Mouse (Mus musculus) spleen, adult 2 months (tissue): ENCODE measurements around the gene Rcan2. TPM values are rescaled to one million over a fixed set of nuclear protein-coding genes. Genes with fewer than 3 reads are reported as not detected.

ENCODE experiments used
- DNase-seq, 2 experiments: peaks; one replicate each; pipeline versions ENCODE4 v3.0.0 to v3.0.0-alpha.2; 2012 to 2021; ENCODE audit warnings: low spot score in 2 of 2, low read depth in 1 of 2
- H3K27ac ChIP-seq: fragments of 200-500 bp; 2 replicates; pipeline ENCODE4 v1.5.1; 2012; ENCODE audit warnings: low read length, inconsistent platforms; ENCODE audit not compliant: insufficient read depth
- H3K27me3 ChIP-seq: fragments of 200-500 bp; 2 replicates; pipeline ENCODE4 v1.6.1; 2012; ENCODE audit warnings: mild to moderate bottlenecking, moderate library complexity, low read length, inconsistent platforms; ENCODE audit not compliant: control insufficient read depth, insufficient read depth
- H3K36me3 ChIP-seq: fragments of 200-500 bp; 2 replicates; pipeline ENCODE4 v1.6.1; 2012; ENCODE audit warnings: mild to moderate bottlenecking, low read length, inconsistent platforms; ENCODE audit not compliant: control insufficient read depth, insufficient read depth
- H3K4me1 ChIP-seq: fragments of 200-500 bp; 2 replicates; pipeline ENCODE4 v1.6.1; 2011; ENCODE audit warnings: inconsistent platforms; ENCODE audit not compliant: control insufficient read depth, insufficient read depth, insufficient read length
- H3K4me3 ChIP-seq: fragments of 200-500 bp; 2 replicates; pipeline ENCODE4 v1.5.1; 2011; ENCODE audit warnings: mild to moderate bottlenecking, inconsistent platforms; ENCODE audit not compliant: insufficient read depth, insufficient read length; ENCODE audit errors: extremely low read depth
- CTCF ChIP-seq: fragments of 200-500 bp; IDR thresholded peaks from 2 replicates; pipeline ENCODE4 v1.5.1; 2011; ENCODE audit warnings: mild to moderate bottlenecking, inconsistent platforms; ENCODE audit not compliant: insufficient read depth, insufficient read length, insufficient replicate concordance; ENCODE audit errors: extremely low read depth
- POLR2A ChIP-seq: fragments of 200-500 bp; IDR thresholded peaks from 2 replicates; pipeline ENCODE4 v1.6.1; 2011; ENCODE audit warnings: low read depth, low read length, inconsistent platforms
- WGBS: fragments of 180-500 bp; shearing (Covaris S2); methylation state at CpG from one replicate; pipeline ENCODE4 v1.1.7; 2018; 5-methylcytosine and 5-hydroxymethylcytosine counted together
- polyA plus RNA-seq: library from polyadenylated mRNA; depleted of rRNA; stranded (reverse); fragments of >200 nt; gene quantifications from 2 replicates; pipeline ENCODE4 v1.2.3, GENCODE M21; 2012

Rcan2 gene
- polyA plus RNA-seq, 1 experiment: 1.4 TPM

DNA sequence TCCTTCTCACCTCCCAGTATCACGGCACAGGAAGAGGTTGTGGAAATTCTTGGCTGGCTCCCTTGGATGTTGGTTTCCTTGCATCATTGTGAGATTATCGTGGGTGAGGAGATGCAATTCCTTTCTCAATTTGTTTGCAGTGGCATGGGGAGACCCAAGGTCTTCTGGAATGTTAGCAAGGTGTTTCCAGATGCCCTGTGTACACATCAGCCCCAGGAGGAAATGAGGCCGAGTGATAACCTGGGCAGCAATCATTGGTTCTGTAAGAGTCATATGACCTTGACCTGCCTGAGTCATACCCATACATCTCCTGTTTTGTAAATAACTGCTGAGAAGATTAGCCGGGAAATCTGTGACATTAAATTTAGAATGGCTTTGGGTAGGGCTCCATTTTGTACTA lies 10.3 kb downstream of the Rcan2 start:
- Histone ChIP-seq H3K4me3 (no peak overlapping the region), H3K36me3 (no peaks in the 10 kb centered on the region), H3K27me3 (no peaks in the 10 kb centered on the region), H3K4me1 (no peaks in the 10 kb centered on the region), H3K27ac (no peak overlapping the region)
- DNase-seq: no peak
- WGBS: 77% methylated on average over 4 of the region's 4 CpGs
- TF ChIP-seq POLR2A: no peak
- no peak for TF ChIP-seq CTCF

DNA sequence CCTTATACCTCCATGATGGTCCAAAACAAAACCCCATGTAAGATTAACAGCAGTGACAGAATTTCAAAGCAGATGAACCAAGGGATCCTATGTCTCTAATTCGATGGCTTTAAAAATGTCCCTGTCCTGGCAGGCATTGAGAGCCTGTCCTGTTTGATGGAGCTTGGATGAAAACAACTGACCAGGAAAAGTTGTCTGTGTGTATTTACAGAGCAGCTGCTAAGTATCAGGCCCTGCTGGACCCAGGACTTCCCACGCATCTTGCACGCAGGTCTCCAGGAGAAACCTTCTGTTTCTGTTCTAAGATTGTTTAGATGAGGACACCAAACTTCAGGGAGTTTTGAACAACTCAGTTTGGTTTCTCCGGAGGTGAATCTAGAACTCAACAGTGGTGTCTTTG lies 14.2 kb downstream of the Rcan2 start:
- Histone ChIP-seq H3K27ac (no peak overlapping the region), H3K36me3 (no peaks in the 10 kb centered on the region), H3K27me3 (no peaks in the 10 kb centered on the region), H3K4me3 (no peak overlapping the region), H3K4me1 (no peaks in the 10 kb centered on the region)
- DNase-seq: no peak
- WGBS: 94% methylated on average over 4 of the region's 4 CpGs
- TF ChIP-seq CTCF (no peak), POLR2A (no peak)

DNA sequence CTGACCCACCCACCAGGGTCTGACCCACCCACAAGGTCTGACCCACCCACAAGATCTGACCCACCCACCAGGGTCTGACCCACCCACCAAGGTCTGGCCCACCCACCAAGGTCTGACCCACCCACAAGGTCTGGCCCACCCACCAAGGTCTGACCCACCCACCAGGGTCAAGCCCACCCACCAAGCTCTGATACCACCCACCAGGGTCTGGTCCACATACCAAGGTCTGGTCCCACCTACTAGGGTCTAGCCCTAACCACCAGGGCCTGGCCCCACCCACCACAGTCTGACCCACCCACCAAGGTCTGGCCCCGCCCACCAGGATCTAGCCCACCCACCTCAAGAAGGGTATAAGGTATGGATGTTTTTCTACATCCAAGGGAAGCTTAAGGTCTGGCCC lies 15.3 kb downstream of the Rcan2 start:
- 86% methylated on average over 1 of the region's 1 CpGs for WGBS
- no peaks in the 10 kb centered on the region for H3K4me1 ChIP-seq
- no peaks in the 10 kb centered on the region for H3K27me3 ChIP-seq
- no peak overlapping the region for H3K4me3 ChIP-seq
- TF ChIP-seq CTCF (no peak), POLR2A (no peak)
- no peak for DNase-seq
- H3K27ac ChIP-seq: no peak overlapping the region
- H3K36me3 ChIP-seq: no peaks in the 10 kb centered on the region

DNA sequence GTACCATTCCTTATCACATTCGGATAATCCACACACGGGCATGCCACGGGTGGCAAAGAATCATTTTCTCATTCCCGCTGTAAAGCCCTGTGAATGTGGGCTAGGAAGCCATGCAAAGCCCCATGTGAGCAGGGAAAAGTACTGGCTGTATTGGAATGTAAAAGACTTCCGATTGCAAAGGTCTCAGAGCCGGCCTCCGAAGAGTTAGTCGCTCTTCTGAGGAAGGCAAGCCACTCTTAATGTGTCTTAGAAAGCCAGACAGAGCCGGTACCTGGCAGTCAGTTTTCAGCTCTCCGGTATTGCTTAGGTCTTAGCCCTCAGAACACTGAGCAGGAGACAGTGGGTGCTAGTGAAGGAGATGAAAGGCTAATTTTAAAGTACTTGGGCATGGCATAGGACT lies 16.0 kb downstream of the Rcan2 start:
- Histone ChIP-seq H3K36me3 (no peaks in the 10 kb centered on the region), H3K27me3 (no peaks in the 10 kb centered on the region), H3K4me3 (no peak overlapping the region), H3K4me1 (no peaks in the 10 kb centered on the region), H3K27ac (no peak overlapping the region)
- no peak for DNase-seq
- no peak for TF ChIP-seq CTCF
- TF ChIP-seq POLR2A: no peak
- 90% methylated on average over 10 of the region's 10 CpGs for WGBS

DNA sequence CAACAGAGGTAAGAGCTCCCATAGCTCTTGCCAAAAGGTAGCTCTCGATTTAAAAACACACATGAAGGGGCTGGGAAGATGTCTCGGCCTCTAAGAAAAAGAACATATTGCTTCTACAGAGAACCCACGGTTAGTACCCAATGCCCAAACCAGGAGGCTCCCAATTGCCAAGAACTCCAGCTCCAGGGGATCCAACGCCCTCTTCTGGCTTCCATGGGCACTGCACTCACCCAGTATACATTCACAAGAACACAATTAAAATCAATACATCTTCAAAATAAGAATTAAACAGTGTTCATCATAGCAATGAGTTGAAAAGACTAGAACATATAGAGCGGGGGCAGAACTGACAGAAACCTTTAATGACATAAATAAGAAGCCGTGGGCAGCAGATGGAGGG lies 17.2 kb downstream of the Rcan2 start:
- TF ChIP-seq CTCF: no peak
- no peak for TF ChIP-seq POLR2A
- WGBS: 81% methylated on average over 6 of the region's 6 CpGs
- no peaks in the 10 kb centered on the region for H3K36me3 ChIP-seq
- no peak overlapping the region for H3K27ac ChIP-seq
- no peak for DNase-seq
- no peak overlapping the region for H3K4me3 ChIP-seq
- no peaks in the 10 kb centered on the region for H3K27me3 ChIP-seq
- no peaks in the 10 kb centered on the region for H3K4me1 ChIP-seq

DNA sequence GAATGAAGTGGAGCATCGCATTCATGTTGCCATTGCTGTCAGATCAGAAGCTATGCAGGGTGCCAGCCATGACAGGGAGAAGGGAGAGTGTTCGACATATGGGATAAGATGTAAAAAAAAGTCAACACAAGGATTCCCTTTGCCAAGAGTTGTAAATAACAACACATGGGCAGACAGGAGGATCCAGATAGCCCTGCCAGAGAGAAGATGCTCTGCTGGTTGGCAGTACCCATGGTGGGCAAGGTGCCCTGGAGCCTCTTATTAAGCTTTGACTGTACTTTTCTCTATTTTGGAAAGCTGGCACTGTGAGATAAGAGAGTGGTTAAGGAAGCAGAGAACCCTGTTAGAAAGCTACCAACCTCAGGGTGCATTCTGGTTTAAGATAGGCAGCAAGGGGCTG lies 19.8 kb downstream of the Rcan2 start:
- Histone ChIP-seq H3K4me1 (no peaks in the 10 kb centered on the region), H3K36me3 (no peaks in the 10 kb centered on the region), H3K27me3 (no peaks in the 10 kb centered on the region), H3K4me3 (no peak overlapping the region), H3K27ac (no peak overlapping the region)
- WGBS: 89% methylated on average over 2 of the region's 2 CpGs
- no peak for DNase-seq
- no peak for TF ChIP-seq CTCF
- TF ChIP-seq POLR2A: no peak

DNA sequence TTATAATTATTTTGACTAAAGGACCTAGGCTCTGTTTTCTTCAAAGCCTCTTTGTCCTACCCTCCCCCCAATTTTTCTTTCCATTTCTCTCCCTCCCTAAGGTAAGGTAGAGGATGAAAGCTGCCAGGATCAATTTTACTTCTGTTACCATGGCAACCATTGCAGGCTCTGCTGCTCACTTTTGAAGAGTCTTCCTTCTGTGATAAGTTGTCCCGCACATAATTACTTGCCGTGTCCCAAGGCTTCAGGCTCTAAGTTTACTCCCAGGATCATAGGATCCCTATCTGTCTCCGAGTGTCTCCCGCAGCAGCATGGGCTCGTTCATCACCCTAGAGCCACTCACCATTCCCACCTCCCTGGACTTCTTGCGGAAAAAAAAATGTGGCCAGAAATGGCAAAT lies 21.1 kb downstream of the Rcan2 start:
- 93% methylated on average over 6 of the region's 6 CpGs for WGBS
- no peaks in the 10 kb centered on the region for H3K36me3 ChIP-seq
- H3K27me3 ChIP-seq: no peaks in the 10 kb centered on the region
- TF ChIP-seq CTCF (no peak), POLR2A (no peak)
- H3K4me3 ChIP-seq: no peak overlapping the region
- no peaks in the 10 kb centered on the region for H3K4me1 ChIP-seq
- DNase-seq: no peak
- no peak overlapping the region for H3K27ac ChIP-seq
